Mouse (Mus musculus) heart, embryonic 16.5 days (tissue): ENCODE measurements around the gene Ggta1. TPM values are rescaled to one million over a fixed set of nuclear protein-coding genes. Genes with fewer than 3 reads are reported as not detected.

ENCODE experiments used
- ATAC-seq: fragments of 200-750 bp; cut with Nextera tagmentation; replicated peaks from 2 replicates; pipeline ENCODE4 v1.8.0; 2017; ENCODE audit warnings: moderate number of reproducible peaks; ENCODE audit not compliant: insufficient read depth, low FRiP score; ENCODE audit errors: extremely low read depth
- H3K27ac ChIP-seq: fragments of 300-500 bp; sonication (generic); 2 replicates; pipeline ENCODE4 v1.5.1; 2014; ENCODE audit warnings: mild to moderate bottlenecking, low read length, control low read depth, moderate library complexity
- H3K27me3 ChIP-seq: fragments of 300-500 bp; sonication (generic); 2 replicates; pipeline ENCODE4 v1.6.1; 2014; ENCODE audit warnings: low read length, mixed read lengths; ENCODE audit not compliant: control insufficient read depth, insufficient read depth
- H3K36me3 ChIP-seq: fragments of 300-500 bp; sonication (generic); 2 replicates; pipeline ENCODE4 v1.6.1; 2014; ENCODE audit not compliant: control insufficient read depth, insufficient read depth
- H3K4me1 ChIP-seq: fragments of 300-500 bp; sonication (generic); 2 replicates; pipeline ENCODE4 v1.6.1; 2014; ENCODE audit warnings: low read length, mixed read lengths; ENCODE audit not compliant: control insufficient read depth, insufficient read depth
- H3K4me2 ChIP-seq: fragments of 300-500 bp; sonication (generic); 2 replicates; pipeline ENCODE4 v1.6.1; 2014; ENCODE audit warnings: low read depth, mild to moderate bottlenecking, control low read depth, low read length
- H3K4me3 ChIP-seq: fragments of 300-500 bp; sonication (generic); 2 replicates; pipeline ENCODE4 v1.5.1; 2014; ENCODE audit warnings: mild to moderate bottlenecking, control low read depth, low read length
- H3K9ac ChIP-seq: fragments of 300-500 bp; sonication (generic); 2 replicates; pipeline ENCODE4 v1.6.1; 2014; ENCODE audit warnings: low read length, control low read depth
- H3K9me3 ChIP-seq: fragments of 300-500 bp; sonication (generic); replicated peaks from 2 replicates; pipeline ENCODE4 v1.6.1; 2016; ENCODE audit warnings: low read length; ENCODE audit not compliant: control insufficient read depth
- WGBS: fragments of 180-500 bp; shearing (Covaris S2); extraction: QIAGEN DNeasy Blood & Tissue Kit; methylation state at CpG from one replicate; pipeline ENCODE4 v1.1.7; 2014; 5-methylcytosine and 5-hydroxymethylcytosine counted together
- polyA plus RNA-seq: library from polyadenylated mRNA; unstranded; fragments of >200 nt; fragmentation: Nextera tagmentation; extraction: Ambion mirVana; gene quantifications from 2 replicates; pipeline ENCODE4 v1.2.1, GENCODE M21; 2015

Gene Ggta1
- polyA plus RNA-seq, 1 experiment from 2014 or later: 30.9 TPM

GRCm38 (mm10) chr2:35483402-35483801, 20.4 kb upstream of the Ggta1 start:
- peaks cover 11% of the 10 kb centered on the region for H3K4me1 ChIP-seq
- H3K9ac ChIP-seq: no peak overlapping the region
- H3K9me3 ChIP-seq: no peaks in the 10 kb centered on the region
- ATAC-seq: no peak
- H3K27ac ChIP-seq: no peak overlapping the region
- no peaks in the 10 kb centered on the region for H3K27me3 ChIP-seq
- H3K4me3 ChIP-seq: no peak overlapping the region
- WGBS: 83% methylated on average over 9 of the region's 9 CpGs
- no peak overlapping the region for H3K4me2 ChIP-seq
- no peaks in the 10 kb centered on the region for H3K36me3 ChIP-seq

GRCm38 (mm10) chr2:35481322-35481990, 18.4 kb upstream of the Ggta1 start:
- H3K4me1 ChIP-seq: peaks cover 7% of the 10 kb centered on the region; the same call in 1 of the 2 replicates
- H3K27ac ChIP-seq: no peak overlapping the region
- no peaks in the 10 kb centered on the region for H3K9me3 ChIP-seq
- no peak overlapping the region for H3K4me3 ChIP-seq
- no peaks in the 10 kb centered on the region for H3K36me3 ChIP-seq
- ATAC-seq: no peak
- H3K27me3 ChIP-seq: no peaks in the 10 kb centered on the region
- WGBS: 86% methylated on average over 7 of the region's 7 CpGs
- no peak overlapping the region for H3K4me2 ChIP-seq
- no peak overlapping the region for H3K9ac ChIP-seq

GRCm38 (mm10) chr2:35480073-35480472, 17.0 kb upstream of the Ggta1 start:
- H3K9ac ChIP-seq: no peak overlapping the region

GRCm38 (mm10) chr2:35478812-35479122, 15.7 kb upstream of the Ggta1 start:
- Histone ChIP-seq H3K4me3 (no peak overlapping the region), H3K27ac (no peak overlapping the region), H3K4me1 (peaks cover 7% of the 10 kb centered on the region; the same call in 1 of the 2 replicates), H3K27me3 (no peaks in the 10 kb centered on the region), H3K9me3 (no peaks in the 10 kb centered on the region), H3K36me3 (no peaks in the 10 kb centered on the region), H3K9ac (no peak overlapping the region), H3K4me2 (no peak overlapping the region)
- WGBS: 26% methylated on average over 3 of the region's 3 CpGs
- ATAC-seq: no peak

More at GRCm38 (mm10) chr2:35480073-35480472, 17.0 kb upstream of the Ggta1 start:
- no peak for ATAC-seq
- Histone ChIP-seq H3K27ac (no peak overlapping the region), H3K9me3 (no peaks in the 10 kb centered on the region), H3K27me3 (no peaks in the 10 kb centered on the region), H3K4me1 (peaks cover 7% of the 10 kb centered on the region; the same call in 1 of the 2 replicates), H3K4me2 (no peak overlapping the region), H3K36me3 (no peaks in the 10 kb centered on the region), H3K4me3 (no peak overlapping the region)
- WGBS: 52% methylated on average over 3 of the region's 3 CpGs

GRCm38 (mm10) chr2:35477999-35478811, 15.2 kb upstream of the Ggta1 start:
- no peak overlapping the region for H3K27ac ChIP-seq
- peaks cover 7% of the 10 kb centered on the region; the same call in 1 of the 2 replicates for H3K4me1 ChIP-seq
- 65% methylated on average over 10 of the region's 10 CpGs for WGBS
- H3K36me3 ChIP-seq: no peaks in the 10 kb centered on the region
- no peak for ATAC-seq
- H3K4me3 ChIP-seq: no peak overlapping the region
- H3K4me2 ChIP-seq: no peak overlapping the region
- H3K27me3 ChIP-seq: no peaks in the 10 kb centered on the region
- no peak overlapping the region for H3K9ac ChIP-seq
- H3K9me3 ChIP-seq: no peaks in the 10 kb centered on the region

GRCm38 (mm10) chr2:35477321-35477720, 14.3 kb upstream of the Ggta1 start:
- 90% methylated on average over 6 of the region's 6 CpGs for WGBS

GRCm38 (mm10) chr2:35474916-35475315, 11.9 kb upstream of the Ggta1 start:
- ATAC-seq: no peak
- no peaks in the 10 kb centered on the region for H3K4me1 ChIP-seq
- H3K36me3 ChIP-seq: no peaks in the 10 kb centered on the region
- H3K27ac ChIP-seq: no peak overlapping the region
- no peak overlapping the region for H3K4me3 ChIP-seq
- H3K4me2 ChIP-seq: no peak overlapping the region
- no peaks in the 10 kb centered on the region for H3K27me3 ChIP-seq
- WGBS: 67% methylated on average over 1 of the region's 1 CpGs
- H3K9ac ChIP-seq: no peak overlapping the region
- no peaks in the 10 kb centered on the region for H3K9me3 ChIP-seq

More at GRCm38 (mm10) chr2:35477321-35477720, 14.3 kb upstream of the Ggta1 start:
- no peak overlapping the region for H3K4me2 ChIP-seq
- no peaks in the 10 kb centered on the region for H3K27me3 ChIP-seq
- no peak for ATAC-seq
- no peak overlapping the region for H3K27ac ChIP-seq
- H3K9me3 ChIP-seq: no peaks in the 10 kb centered on the region
- peaks cover 7% of the 10 kb centered on the region; the same call in 1 of the 2 replicates for H3K4me1 ChIP-seq
- H3K4me3 ChIP-seq: no peak overlapping the region
- no peak overlapping the region for H3K9ac ChIP-seq
- H3K36me3 ChIP-seq: no peaks in the 10 kb centered on the region

GRCm38 (mm10) chr2:35469266-35469665, 6.2 kb upstream of the Ggta1 start:
- ATAC-seq: no peak
- WGBS: 72% methylated on average over 3 of the region's 3 CpGs
- H3K4me2 ChIP-seq: no peak overlapping the region
- H3K4me1 ChIP-seq: peaks cover under 1% of the 10 kb centered on the region; the same call in 1 of the 2 replicates
- H3K27ac ChIP-seq: no peak overlapping the region
- H3K36me3 ChIP-seq: no peaks in the 10 kb centered on the region
- H3K9me3 ChIP-seq: no peaks in the 10 kb centered on the region
- no peak overlapping the region for H3K4me3 ChIP-seq
- H3K9ac ChIP-seq: no peak overlapping the region
- H3K27me3 ChIP-seq: no peaks in the 10 kb centered on the region

- H3K27me3 ChIP-seq: no peaks in the 10 kb centered on the region
- H3K9me3 ChIP-seq: no peaks in the 10 kb centered on the region
- no peak for ATAC-seq
- H3K4me3 ChIP-seq: no peak overlapping the region
- H3K4me2 ChIP-seq: no peak overlapping the region
- no peaks in the 10 kb centered on the region for H3K36me3 ChIP-seq
- no peak overlapping the region for H3K27ac ChIP-seq
- WGBS: 69% methylated on average over 2 of the region's 2 CpGs
- no peak overlapping the region for H3K9ac ChIP-seq
- H3K4me1 ChIP-seq: peaks cover 4% of the 10 kb centered on the region; the same call in 1 of the 2 replicates
These were observed 5.2 kb upstream of the Ggta1 start for GRCm38 (mm10) chr2:35468276-35468675.
